Mouse (Mus musculus): ENCODE results near the gene Dnajc11. TPM values are rescaled to one million over a fixed set of nuclear protein-coding genes. Genes with fewer than 3 reads are reported as not detected.

Dnajc11 gene
- polyA plus RNA-seq, 1 experiment from 2014 or later, result 73.8 TPM

GRCm38 (mm10) chr4:151988014-151988341 lies 54.5 kb downstream of the Dnajc11 start:
- no peaks in the 10 kb centered on the region for H3K9me3 ChIP-seq (ENCODE audit: control insufficient read depth, low read length)
- ATAC-seq (ENCODE audit: low FRiP score), result no peak
- no peak for DNase-seq (ENCODE audit: low spot score)
- H3K27me3 ChIP-seq (ENCODE audit: control insufficient read depth, insufficient read depth, low read length), result no peaks in the 10 kb centered on the region
- H3K9ac ChIP-seq (ENCODE audit: low read depth, low read length), result peak overlapping the region; percentile 80
- WGBS, result 32% methylated on average over 10 of the region's 10 CpGs
- H3K4me1 ChIP-seq (replicated peaks; ENCODE audit: control insufficient read depth, insufficient read depth, low read length), result peaks cover 6% of the 10 kb centered on the region
- H3K36me3 ChIP-seq (ENCODE audit: control insufficient read depth, insufficient read depth, low read length), result peaks cover 9% of the 10 kb centered on the region; the same call in 1 of the 2 replicates
- no peak overlapping the region for H3K27ac ChIP-seq (ENCODE audit: low read depth, low read length)
- H3K4me3 ChIP-seq (ENCODE audit: low read depth, low read length), result peak overlapping the region; percentile 61
- peak overlapping the region; percentile 73 for H3K4me2 ChIP-seq (replicated peaks; ENCODE audit: low read depth, low read length)

- no peaks in the 10 kb centered on the region for H3K27me3 ChIP-seq (ENCODE audit: control insufficient read depth, insufficient read depth, low read length)
- H3K27ac ChIP-seq (ENCODE audit: low read depth, low read length), result peak within 1 kb of the TSS; percentile 52
- peak within 1 kb of the TSS; percentile 73 for H3K4me2 ChIP-seq (replicated peaks; ENCODE audit: low read depth, low read length)
- H3K4me1 ChIP-seq (replicated peaks; ENCODE audit: control insufficient read depth, insufficient read depth, low read length), result peaks cover 6% of the 10 kb centered on the region
- peaks cover 9% of the 10 kb centered on the region; the same call in 1 of the 2 replicates for H3K36me3 ChIP-seq (ENCODE audit: control insufficient read depth, insufficient read depth, low read length)
- DNase-seq (ENCODE audit: low spot score) (peak; percentile 84), ATAC-seq (ENCODE audit: low FRiP score) (peak; percentile 83)
- no peaks in the 10 kb centered on the region for H3K9me3 ChIP-seq (ENCODE audit: control insufficient read depth, low read length)
- WGBS, result under 1% methylated on average over 47 of the region's 54 CpGs
- peak within 1 kb of the TSS; percentile 61 for H3K4me3 ChIP-seq (ENCODE audit: low read depth, low read length)
- H3K9ac ChIP-seq (ENCODE audit: low read depth, low read length), result peak within 1 kb of the TSS; percentile 80
These were observed 55.0 kb downstream of the Dnajc11 start, which contains the start of gene Thap3 for GRCm38 (mm10) chr4:151988342-151989109. TSS of gene Thap3 (minus strand) at chr4:151988997.

GRCm38 (mm10) chr4:151989110-151989488 lies 55.6 kb downstream of the Dnajc11 start:
- WGBS, result 30% methylated on average over 6 of the region's 6 CpGs
- Histone ChIP-seq H3K36me3 (ENCODE audit: control insufficient read depth, insufficient read depth, low read length) (peaks cover 9% of the 10 kb centered on the region; the same call in 1 of the 2 replicates), H3K27me3 (ENCODE audit: control insufficient read depth, insufficient read depth, low read length) (no peaks in the 10 kb centered on the region), H3K4me2 (replicated peaks; ENCODE audit: low read depth, low read length) (peak overlapping the region; percentile 73), H3K4me1 (replicated peaks; ENCODE audit: control insufficient read depth, insufficient read depth, low read length) (peaks cover 10% of the 10 kb centered on the region), H3K9me3 (ENCODE audit: control insufficient read depth, low read length) (no peaks in the 10 kb centered on the region), H3K4me3 (ENCODE audit: low read depth, low read length) (peak overlapping the region; percentile 61), H3K9ac (ENCODE audit: low read depth, low read length) (no peak overlapping the region), H3K27ac (ENCODE audit: low read depth, low read length) (no peak overlapping the region)
- no peak for DNase-seq (ENCODE audit: low spot score)
- ATAC-seq (ENCODE audit: low FRiP score), result peak; percentile 44; the same call in 1 of the 2 replicates

GRCm38 (mm10) chr4:151992091-151992490 lies 58.6 kb downstream of the Dnajc11 start:
- Histone ChIP-seq H3K27ac (ENCODE audit: low read depth, low read length) (no peak overlapping the region), H3K36me3 (ENCODE audit: control insufficient read depth, insufficient read depth, low read length) (peaks cover 9% of the 10 kb centered on the region; the same call in 1 of the 2 replicates), H3K9ac (ENCODE audit: low read depth, low read length) (no peak overlapping the region), H3K4me2 (replicated peaks; ENCODE audit: low read depth, low read length) (no peak overlapping the region), H3K27me3 (ENCODE audit: control insufficient read depth, insufficient read depth, low read length) (no peaks in the 10 kb centered on the region), H3K9me3 (ENCODE audit: control insufficient read depth, low read length) (no peaks in the 10 kb centered on the region), H3K4me1 (replicated peaks; ENCODE audit: control insufficient read depth, insufficient read depth, low read length) (peaks cover 10% of the 10 kb centered on the region), H3K4me3 (ENCODE audit: low read depth, low read length) (no peak overlapping the region)
- WGBS, result 94% methylated on average over 9 of the region's 9 CpGs
- ATAC-seq (ENCODE audit: low FRiP score) (no peak), DNase-seq (ENCODE audit: low spot score) (no peak)

- no peaks in the 10 kb centered on the region for H3K9me3 ChIP-seq (ENCODE audit: control insufficient read depth, low read length)
- no peak overlapping the region for H3K4me2 ChIP-seq (replicated peaks; ENCODE audit: low read depth, low read length)
- H3K27me3 ChIP-seq (ENCODE audit: control insufficient read depth, insufficient read depth, low read length), result no peaks in the 10 kb centered on the region
- DNase-seq (ENCODE audit: low spot score) (no peak), ATAC-seq (ENCODE audit: low FRiP score) (no peak)
- H3K36me3 ChIP-seq (ENCODE audit: control insufficient read depth, insufficient read depth, low read length), result peaks cover 9% of the 10 kb centered on the region; the same call in 1 of the 2 replicates
- H3K27ac ChIP-seq (ENCODE audit: low read depth, low read length), result no peak overlapping the region
- H3K9ac ChIP-seq (ENCODE audit: low read depth, low read length), result no peak overlapping the region
- H3K4me3 ChIP-seq (ENCODE audit: low read depth, low read length), result no peak overlapping the region
- 86% methylated on average over 6 of the region's 6 CpGs for WGBS
- peaks cover 8% of the 10 kb centered on the region for H3K4me1 ChIP-seq (replicated peaks; ENCODE audit: control insufficient read depth, insufficient read depth, low read length)
These were observed 59.5 kb downstream of the Dnajc11 start for GRCm38 (mm10) chr4:151993035-151993434.

GRCm38 (mm10) chr4:151994228-151995171 lies 61.0 kb downstream of the Dnajc11 start:
- ATAC-seq (ENCODE audit: low FRiP score), result no peak
- peak overlapping the region; percentile 88 for H3K4me2 ChIP-seq (replicated peaks; ENCODE audit: low read depth, low read length)
- under 1% methylated on average over 54 of the region's 61 CpGs for WGBS

GRCm38 (mm10) chr4:151995371-151996172 lies 62.1 kb downstream of the Dnajc11 start:
- Histone ChIP-seq H3K27me3 (ENCODE audit: control insufficient read depth, insufficient read depth, low read length) (no peaks in the 10 kb centered on the region), H3K9me3 (ENCODE audit: control insufficient read depth, low read length) (no peaks in the 10 kb centered on the region), H3K4me2 (replicated peaks; ENCODE audit: low read depth, low read length) (peak overlapping the region; percentile 88), H3K9ac (ENCODE audit: low read depth, low read length) (peak overlapping the region; percentile 93), H3K4me1 (replicated peaks; ENCODE audit: control insufficient read depth, insufficient read depth, low read length) (0 out of 2 replicates have a peak, but pooled peaks cover 3% of the 10 kb centered on the region), H3K27ac (ENCODE audit: low read depth, low read length) (peak overlapping the region; percentile 78), H3K4me3 (ENCODE audit: low read depth, low read length) (peak overlapping the region; percentile 100), H3K36me3 (ENCODE audit: control insufficient read depth, insufficient read depth, low read length) (peaks cover 8% of the 10 kb centered on the region; the same call in 1 of the 2 replicates)
- under 1% methylated on average over 61 of the region's 111 CpGs for WGBS
- ATAC-seq (ENCODE audit: low FRiP score), result peak; percentile 2; the same call in 1 of the 2 replicates
- no peak for DNase-seq (ENCODE audit: low spot score)

More at GRCm38 (mm10) chr4:151994228-151995171, 61.0 kb downstream of the Dnajc11 start:
- Histone ChIP-seq H3K27ac (ENCODE audit: low read depth, low read length) (peak overlapping the region; percentile 78), H3K4me3 (ENCODE audit: low read depth, low read length) (peak overlapping the region; percentile 100), H3K9ac (ENCODE audit: low read depth, low read length) (peak overlapping the region; percentile 93), H3K9me3 (ENCODE audit: control insufficient read depth, low read length) (no peaks in the 10 kb centered on the region), H3K36me3 (ENCODE audit: control insufficient read depth, insufficient read depth, low read length) (peaks cover 9% of the 10 kb centered on the region; the same call in 1 of the 2 replicates), H3K27me3 (ENCODE audit: control insufficient read depth, insufficient read depth, low read length) (no peaks in the 10 kb centered on the region), H3K4me1 (replicated peaks; ENCODE audit: control insufficient read depth, insufficient read depth, low read length) (0 out of 2 replicates have a peak, but pooled peaks cover 3% of the 10 kb centered on the region)
- DNase-seq (ENCODE audit: low spot score), result peak; percentile 61
